Mouse (Mus musculus) kidney, postnatal 4 days (tissue): ENCODE measurements around the gene Ticrr.

ENCODE experiments used
- DNase-seq, 2 experiments: peaks; one replicate each; pipeline ENCODE4 v3.0.0; 2021; ENCODE audit warnings: mixed read lengths in 2 of 2

Ticrr gene

GRCm38 (mm10) chr7:79696495-79696894 is 36.5 kb downstream of the Ticrr start:
- DNase-seq = no peak

- no peak for DNase-seq
Observed at GRCm38 (mm10) chr7:79702755-79703154, 42.8 kb downstream of the Ticrr start.

GRCm38 (mm10) chr7:79705210-79705609 is 45.2 kb downstream of the Ticrr start:
- no peak for DNase-seq

- DNase-seq = peak; percentile 67 to 80
Observed at GRCm38 (mm10) chr7:79710130-79710607, 50.2 kb downstream of the Ticrr start.

GRCm38 (mm10) chr7:79710831-79711230 is 50.8 kb downstream of the Ticrr start:
- DNase-seq = peak in 1 of 2 experiments; percentile 40

GRCm38 (mm10) chr7:79715187-79715981 is 55.4 kb downstream of the Ticrr start, which contains the start of gene Kif7:
Gene Kif7 (minus strand): TSS chr7:79715720.
- peak; percentile 90 to 94 for DNase-seq

GRCm38 (mm10) chr7:79721386-79721977 is 61.5 kb downstream of the Ticrr start:
- peak; percentile 75 to 84 for DNase-seq

- peak; percentile 80 to 86 for DNase-seq
Observed at GRCm38 (mm10) chr7:79727091-79727490, 67.1 kb downstream of the Ticrr start.

GRCm38 (mm10) chr7:79728219-79728618 is 68.2 kb downstream of the Ticrr start:
- peak; percentile 78 to 81 for DNase-seq

- DNase-seq = peak; percentile 84 to 86
Observed at GRCm38 (mm10) chr7:79729169-79729568, 69.2 kb downstream of the Ticrr start.

- peak; percentile 40 to 51 for DNase-seq
Observed at GRCm38 (mm10) chr7:79729743-79730370, 69.9 kb downstream of the Ticrr start.

- DNase-seq = no peak
Observed at GRCm38 (mm10) chr7:79731438-79731837, 71.4 kb downstream of the Ticrr start.

GRCm38 (mm10) chr7:79732622-79733021 is 72.6 kb downstream of the Ticrr start, which contains the start of gene Plin1:
Gene Plin1 (minus strand): TSS chr7:79732903.
- no peak for DNase-seq

GRCm38 (mm10) chr7:79734563-79734962 is 74.6 kb downstream of the Ticrr start:
- DNase-seq = peak; percentile 59 to 75

- no peak for DNase-seq
Observed at GRCm38 (mm10) chr7:79736511-79736910, 76.5 kb downstream of the Ticrr start.

GRCm38 (mm10) chr7:79738913-79739312 is 78.9 kb downstream of the Ticrr start:
- no peak for DNase-seq

- no peak for DNase-seq
Observed at GRCm38 (mm10) chr7:79740279-79740678, 80.3 kb downstream of the Ticrr start.

- DNase-seq = no peak
Observed at GRCm38 (mm10) chr7:79742277-79742658, 82.3 kb downstream of the Ticrr start.

- DNase-seq = peak; percentile 84 to 89
Observed at GRCm38 (mm10) chr7:79742659-79743536, 82.9 kb downstream of the Ticrr start, which contains the start of the genes Pex11a and Wdr93. Gene Pex11a (minus strand): TSS chr7:79743131. Gene Wdr93 (plus strand): TSS chr7:79743163.

- DNase-seq = no peak
Observed at GRCm38 (mm10) chr7:79744051-79744450, 84.1 kb downstream of the Ticrr start.

- DNase-seq = no peak
Observed at GRCm38 (mm10) chr7:79744585-79744984, 84.6 kb downstream of the Ticrr start.

- no peak for DNase-seq
Observed at GRCm38 (mm10) chr7:79747659-79748058, 87.7 kb downstream of the Ticrr start.
